Mouse (Mus musculus): ENCODE results near the gene Trmt112. TPM values are rescaled to one million over a fixed set of nuclear protein-coding genes. Genes with fewer than 3 reads are reported as not detected.

The Trmt112 gene
- total RNA-seq, 1 experiment: 105 TPM

DNA sequence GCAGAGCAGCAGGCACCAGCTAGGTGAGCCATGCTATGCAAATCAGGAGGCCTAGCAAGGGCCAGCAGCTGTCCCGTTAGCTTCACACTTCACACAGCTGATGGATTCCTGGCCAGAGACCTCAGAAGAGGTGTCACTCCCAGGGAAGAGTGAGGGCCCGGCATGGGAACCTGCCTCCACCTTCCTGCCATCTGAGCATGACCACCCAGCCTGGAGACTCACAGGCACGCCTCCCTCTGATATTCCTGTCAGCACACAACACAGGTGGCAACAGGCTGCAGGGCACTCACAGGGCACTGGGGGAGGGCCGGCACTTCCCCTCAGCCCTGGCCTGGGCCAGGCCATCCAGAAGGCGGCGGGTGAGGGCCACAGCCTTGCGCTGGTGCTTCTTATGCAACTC, 45.9 kb downstream of the Trmt112 start:
- H3K27ac ChIP-seq (ENCODE audit: insufficient read depth, low read depth, low read length, poor library complexity, severe bottlenecking): no peak overlapping the region
- DNase-seq (ENCODE audit: low read depth, low spot score): no peak
- peaks cover 60% of the 10 kb centered on the region for H3K36me3 ChIP-seq (ENCODE audit: control insufficient read depth, insufficient read depth, low read length, poor library complexity, severe bottlenecking)
- no peak overlapping the region for H3K9ac ChIP-seq (ENCODE audit: insufficient read depth, low read depth, low read length, poor library complexity, severe bottlenecking)
- no peak for TF ChIP-seq ZNF384 (IDR thresholded peaks at IDR 0.05; ENCODE audit: low read depth, low read length)
- TF ChIP-seq CHD2 (IDR thresholded peaks at IDR 0.05; ENCODE audit: low read depth, low read length): no peak
- no peak for TF ChIP-seq ZC3H11A (IDR thresholded peaks at IDR 0.05; ENCODE audit: borderline replicate concordance, low read depth, low read length)
- TF ChIP-seq HCFC1 (IDR thresholded peaks at IDR 0.05; ENCODE audit: borderline replicate concordance, insufficient read depth, low read length): no peak
- no peak for TF ChIP-seq MAFK (IDR thresholded peaks at IDR 0.05; ENCODE audit: insufficient read depth, low read depth, low read length)
- H3K4me3 ChIP-seq (ENCODE audit: insufficient read depth in 1 of 2, low read depth in 1 of 2, low read length in 2 of 2, poor library complexity in 1 of 2, severe bottlenecking in 1 of 2): no peak overlapping the region
- H3K4me1 ChIP-seq (ENCODE audit: control insufficient read depth in 2 of 2, insufficient read depth in 2 of 2, low read length in 2 of 2, poor library complexity in 1 of 2): peaks cover 0 to 12% of the 10 kb centered on the region in 2 experiments; a peak in 2 of 4 replicates
- in situ Hi-C loops (cut with MboI; ENCODE audit: low sequenced_read_pairs in 2 of 2, unreplicated experiment in 2 of 2): no loop called here
- no peaks in the 10 kb centered on the region for H3K9me3 ChIP-seq (ENCODE audit: control insufficient read depth, insufficient read depth, low read depth, low read length)

- TF ChIP-seq ZNF384 (IDR thresholded peaks at IDR 0.05; ENCODE audit: low read depth, low read length) (no peak), CHD2 (IDR thresholded peaks at IDR 0.05; ENCODE audit: low read depth, low read length) (no peak), HCFC1 (IDR thresholded peaks at IDR 0.05; ENCODE audit: borderline replicate concordance, insufficient read depth, low read length) (no peak), MAFK (IDR thresholded peaks at IDR 0.05; ENCODE audit: insufficient read depth, low read depth, low read length) (no peak), ZC3H11A (IDR thresholded peaks at IDR 0.05; ENCODE audit: borderline replicate concordance, low read depth, low read length) (no peak)
- peaks cover 63% of the 10 kb centered on the region for H3K36me3 ChIP-seq (ENCODE audit: control insufficient read depth, insufficient read depth, low read length, poor library complexity, severe bottlenecking)
These were observed 47.0 kb downstream of the Trmt112 start for GRCm38 (mm10) chr19:6956461-6956860.

More at GRCm38 (mm10) chr19:6956461-6956860, 47.0 kb downstream of the Trmt112 start:
- H3K9ac ChIP-seq (ENCODE audit: insufficient read depth, low read depth, low read length, poor library complexity, severe bottlenecking): no peak overlapping the region
- in situ Hi-C loops (cut with MboI; ENCODE audit: low sequenced_read_pairs in 2 of 2, unreplicated experiment in 2 of 2): no loop called here
- peaks cover 0 to 12% of the 10 kb centered on the region in 2 experiments; a peak in 2 of 4 replicates for H3K4me1 ChIP-seq (ENCODE audit: control insufficient read depth in 2 of 2, insufficient read depth in 2 of 2, low read length in 2 of 2, poor library complexity in 1 of 2)
- no peak overlapping the region for H3K27ac ChIP-seq (ENCODE audit: insufficient read depth, low read depth, low read length, poor library complexity, severe bottlenecking)
- H3K4me3 ChIP-seq (ENCODE audit: insufficient read depth in 1 of 2, low read depth in 1 of 2, low read length in 2 of 2, poor library complexity in 1 of 2, severe bottlenecking in 1 of 2): no peak overlapping the region
- H3K9me3 ChIP-seq (ENCODE audit: control insufficient read depth, insufficient read depth, low read depth, low read length): no peaks in the 10 kb centered on the region
- DNase-seq (ENCODE audit: low read depth, low spot score): no peak

Other genes starting within 250 kb of the Trmt112 start
- 11.5 and 14.4 TPM in 2 replicates for gene Rps6ka4, start 69.1 kb upstream of the Trmt112 start, total RNA-seq (2012; rRNA removed)
- gene Ccdc88b, start 51.5 kb upstream of the Trmt112 start, total RNA-seq (2012; rRNA removed): 2.7 and 3.5 TPM in 2 replicates
- 51.6 and 59.0 TPM in 2 replicates for gene Prdx5, start 408 bp downstream of the Trmt112 start, total RNA-seq (2012; rRNA removed)
- 23.1 and 30.1 TPM in 2 replicates for gene Esrra, start 12.1 kb downstream of the Trmt112 start, total RNA-seq (2012; rRNA removed)
- gene Catsperz, start 15.7 kb downstream of the Trmt112 start, total RNA-seq (2012; rRNA removed): 9.4 and 14.9 TPM in 2 replicates
- 2.3 and 4.4 TPM in 2 replicates for gene Kcnk4, start 24.8 kb downstream of the Trmt112 start, total RNA-seq (2012; rRNA removed)
- gene Bad, start 32.2 kb downstream of the Trmt112 start, total RNA-seq (2012; rRNA removed): 16.3 and 22.9 TPM in 2 replicates
- 23.2 and 23.7 TPM in 2 replicates for gene Gpr137, start 32.8 kb downstream of the Trmt112 start, total RNA-seq (2012; rRNA removed)
- gene Ppp1r14b, start 65.3 kb downstream of the Trmt112 start, total RNA-seq (2012; rRNA removed): 365 and 385 TPM in 2 replicates
- gene Plcb3, start 66.8 kb downstream of the Trmt112 start, total RNA-seq (2012; rRNA removed): 42.3 and 55.1 TPM in 2 replicates
- gene Fkbp2, start 70.8 kb downstream of the Trmt112 start, total RNA-seq (2012; rRNA removed): 51.0 and 64.0 TPM in 2 replicates
- gene Vegfb, start 78.0 kb downstream of the Trmt112 start, total RNA-seq (2012; rRNA removed): 10.0 and 14.3 TPM in 2 replicates
- gene Dnajc4, start 82.9 kb downstream of the Trmt112 start, total RNA-seq (2012; rRNA removed): 14.0 and 22.0 TPM in 2 replicates
- 12.7 and 13.2 TPM in 2 replicates for gene Nudt22, start 86.4 kb downstream of the Trmt112 start, total RNA-seq (2012; rRNA removed)
- gene Trpt1, start 86.4 kb downstream of the Trmt112 start, total RNA-seq (2012; rRNA removed): 5.0 and 6.9 TPM in 2 replicates
- 2.6 and 3.8 TPM in 2 replicates for gene Fermt3, start 109.8 kb downstream of the Trmt112 start, total RNA-seq (2012; rRNA removed)
- gene Stip1, start 130.3 kb downstream of the Trmt112 start, total RNA-seq (2012; rRNA removed): 217 and 280 TPM in 2 replicates
- 1.4 and 3.5 TPM in 2 replicates for gene Macrod1, start 147.1 kb downstream of the Trmt112 start, total RNA-seq (2012; rRNA removed)
- gene Flrt1, start 196.0 kb downstream of the Trmt112 start, total RNA-seq (2012; rRNA removed): 0.36 and 0.48 TPM in 2 replicates